In genomic region chr6:134946054-134946453, GRCm38 (mm10) we compare ENCODE assay signal across 17 mouse cellular contexts. TPM values are rescaled to one million over a fixed set of nuclear protein-coding genes. Genes with fewer than 3 reads are reported as not detected.
DNase-seq lines count a peak whose midpoint lies in the region; ATAC-seq and TF ChIP-seq lines count a peak whose summit lies in the region.
"Had no signal": no experiment of that assay in that cellular context is flagged by ENCODE, and none has a peak within 500 bp of the region (broad histone marks: within the 10 kb centered on the region; RNA-seq: fewer than 3 reads in every experiment).

No protein-coding gene starts in this region.

- H3K4me3 ChIP-seq in heart, embryonic 12.5 days, result no peak overlapping the region
- H3K4me3 ChIP-seq in liver, embryonic 13.5 days (replicated peaks), result no peak overlapping the region
- no peak overlapping the region for H3K4me3 ChIP-seq in liver, embryonic 11.5 days (ENCODE audit: low read depth, low read length)
- no peak overlapping the region for H3K4me3 ChIP-seq in ES-Bruce4 (ENCODE audit: low read depth, low read length)
- H3K4me3 ChIP-seq in embryonic fibroblast, embryonic 13.5 days (ENCODE audit: insufficient read depth, low read length), result no peak overlapping the region
- H3K4me3 ChIP-seq: limb, embryonic 12.5 days; midbrain, embryonic 13.5 days; stomach, embryonic 15.5 days had no signal

- no peaks in the 10 kb centered on the region for H3K9me3 ChIP-seq in heart, embryonic 12.5 days (replicated peaks)
- H3K9me3 ChIP-seq in liver, embryonic 13.5 days (replicated peaks), result no peaks in the 10 kb centered on the region
- H3K9me3 ChIP-seq in liver, embryonic 11.5 days (ENCODE audit: control insufficient read depth, low read length), result no peaks in the 10 kb centered on the region
- H3K9me3 ChIP-seq in ES-Bruce4 (replicated peaks; ENCODE audit: control insufficient read depth, insufficient read depth, low read length, poor library complexity, severe bottlenecking), result no peaks in the 10 kb centered on the region
- H3K9me3 ChIP-seq: G1E; limb, embryonic 12.5 days; midbrain, embryonic 13.5 days; stomach, embryonic 15.5 days had no signal

- intact Hi-C loops in heart, postnatal 36 days (cut with DNase I), result loop anchor here (1.0 to 10.0 kb wide), 4 partner anchors 14 to 521 kb away; partner anchors contain the start of gene Gpr19

- DNase-seq in heart, postnatal 36 days, result no peak
- no peak for DNase-seq in liver, embryonic 13.5 days
- DNase-seq in liver, embryonic 11.5 days (ENCODE audit: low spot score), result no peak
- no peak for DNase-seq in frontal cortex, postnatal 25 days (ENCODE audit: low spot score in 2 of 2)
- DNase-seq in layer of hippocampus, adult 18-20 months (ENCODE audit: low spot score in 2 of 2), result no peak
- DNase-seq: adrenal gland, postnatal 25 days; cerebellum, postnatal 10 days; kidney, adult 11 months; thymus, postnatal 25 days had no signal

- no peaks in the 10 kb centered on the region for H3K27me3 ChIP-seq in heart, embryonic 12.5 days (replicated peaks)
- H3K27me3 ChIP-seq in liver, embryonic 13.5 days, result no peaks in the 10 kb centered on the region
- no peaks in the 10 kb centered on the region for H3K27me3 ChIP-seq in liver, embryonic 11.5 days (replicated peaks; ENCODE audit: control insufficient read depth, insufficient read depth, low read length)
- H3K27me3 ChIP-seq in ES-Bruce4 (ENCODE audit: control insufficient read depth, insufficient read depth, low read length, poor library complexity, severe bottlenecking), result no peaks in the 10 kb centered on the region
- H3K27me3 ChIP-seq: limb, embryonic 12.5 days; midbrain, embryonic 13.5 days; stomach, embryonic 15.5 days had no signal

- no peak overlapping the region for H3K4me2 ChIP-seq in heart, embryonic 12.5 days
- no peak overlapping the region for H3K4me2 ChIP-seq in liver, embryonic 13.5 days
- no peak overlapping the region for H3K4me2 ChIP-seq in liver, embryonic 11.5 days
- H3K4me2 ChIP-seq: hindbrain, embryonic 14.5 days; limb, embryonic 12.5 days; midbrain, embryonic 13.5 days; stomach, embryonic 15.5 days had no signal

- no peak for ATAC-seq in heart, embryonic 12.5 days (ENCODE audit: insufficient number of reproducible peaks, low FRiP score)
- no peak for ATAC-seq in liver, embryonic 13.5 days (ENCODE audit: low read depth)
- no peak; the same call in 1 of the 2 replicates for ATAC-seq in liver, embryonic 11.5 days (replicated peaks; ENCODE audit: low FRiP score)
- ATAC-seq: midbrain, embryonic 13.5 days had no signal

- no peak for TF ChIP-seq EP300 in ES-Bruce4 (IDR thresholded peaks at IDR 0.05; ENCODE audit: insufficient read depth, low read depth, low read length)

- WGBS in heart, embryonic 12.5 days, result 45% methylated on average over 6 of the region's 6 CpGs
- WGBS in liver, embryonic 13.5 days (ENCODE audit: insufficient replicate concordance), result 64% methylated on average over 6 of the region's 6 CpGs
- 78% methylated on average over 6 of the region's 6 CpGs for WGBS in liver, embryonic 11.5 days

- H3K9ac ChIP-seq in heart, embryonic 12.5 days, result no peak overlapping the region
- H3K9ac ChIP-seq in liver, embryonic 13.5 days, result no peak overlapping the region
- no peak overlapping the region for H3K9ac ChIP-seq in liver, embryonic 11.5 days (ENCODE audit: low read depth, low read length)
- H3K9ac ChIP-seq in ES-Bruce4 (ENCODE audit: low read depth, poor library complexity, severe bottlenecking), result 0 out of 2 replicates have a peak overlapping the region, but pooled peaks have one; percentile 5
- H3K9ac ChIP-seq: hindbrain, embryonic 14.5 days; limb, embryonic 12.5 days; midbrain, embryonic 13.5 days; stomach, embryonic 15.5 days had no signal

- H3K4me1 ChIP-seq in heart, embryonic 12.5 days (replicated peaks), result peaks cover 41% of the 10 kb centered on the region
- peaks cover 42% of the 10 kb centered on the region for H3K4me1 ChIP-seq in liver, embryonic 13.5 days (replicated peaks)
- H3K4me1 ChIP-seq in liver, embryonic 11.5 days (replicated peaks; ENCODE audit: control insufficient read depth, insufficient read depth, low read length), result peaks cover 6% of the 10 kb centered on the region
- H3K4me1 ChIP-seq in ES-Bruce4 (ENCODE audit: control insufficient read depth, insufficient read depth, low read length), result no peaks in the 10 kb centered on the region
- peaks cover 18% of the 10 kb centered on the region for H3K4me1 ChIP-seq in embryonic fibroblast, embryonic 13.5 days (ENCODE audit: control insufficient read depth, insufficient read depth, low read length)
- H3K4me1 ChIP-seq: limb, embryonic 12.5 days; midbrain, embryonic 13.5 days; stomach, embryonic 15.5 days had no signal

- no peak for TF ChIP-seq POLR2A in ES-Bruce4 (IDR thresholded peaks at IDR 0.05; ENCODE audit: insufficient read depth, low read length)
- TF ChIP-seq POLR2A in embryonic fibroblast, embryonic 13.5 days (IDR thresholded peaks at IDR 0.05; ENCODE audit: low read depth, low read length), result no peak

- 0 out of 2 replicates have a peak overlapping the region, but pooled peaks have one; percentile 2 for H3K27ac ChIP-seq in heart, embryonic 12.5 days (ENCODE audit: poor library complexity, severe bottlenecking)
- H3K27ac ChIP-seq in liver, embryonic 13.5 days, result 0 out of 2 replicates have a peak overlapping the region, but pooled peaks have one; percentile 29
- no peak overlapping the region for H3K27ac ChIP-seq in liver, embryonic 11.5 days (ENCODE audit: low read depth, low read length)
- no peak overlapping the region for H3K27ac ChIP-seq in ES-Bruce4 (ENCODE audit: insufficient read depth, low read length)
- H3K27ac ChIP-seq in embryonic fibroblast, embryonic 13.5 days (ENCODE audit: insufficient read depth, low read length), result peak overlapping the region; percentile 28
- H3K27ac ChIP-seq: hindbrain, embryonic 14.5 days; limb, embryonic 12.5 days; midbrain, embryonic 13.5 days; stomach, embryonic 15.5 days had no signal

- H3K36me3 ChIP-seq in heart, embryonic 12.5 days, result peaks cover 18% of the 10 kb centered on the region
- H3K36me3 ChIP-seq in liver, embryonic 13.5 days, result peaks cover 72% of the 10 kb centered on the region
- H3K36me3 ChIP-seq in liver, embryonic 11.5 days (ENCODE audit: control insufficient read depth, insufficient read depth, low read length), result peaks cover 6% of the 10 kb centered on the region; the same call in 1 of the 2 replicates
- H3K36me3 ChIP-seq in ES-Bruce4 (ENCODE audit: control insufficient read depth, insufficient read depth, low read length, poor library complexity, severe bottlenecking), result no peaks in the 10 kb centered on the region

- no peak for TF ChIP-seq CTCF in ES-Bruce4 (IDR thresholded peaks at IDR 0.05; ENCODE audit: low read depth, low read length)
- no peak for TF ChIP-seq CTCF in embryonic fibroblast, embryonic 13.5 days (IDR thresholded peaks at IDR 0.05; ENCODE audit: borderline replicate concordance, insufficient read depth, low read length)

RNA-seq across cellular contexts. Expression of gene Cdkn1b, which starts 25.9 kb away (rescaled TPM):
- 16.8 and 17.4 TPM in 2 replicates for polyA plus RNA-seq in heart, embryonic 12.5 days (2016; fragmentation: Nextera tagmentation; extraction: Ambion mirVana)
- 10 to 100 TPM; 50.9 to 53.6 TPM for total RNA-seq in heart, postnatal 36 days (2021)
- 13.0 and 14.2 TPM in 2 replicates for polyA plus RNA-seq in liver, embryonic 13.5 days (2015; fragmentation: Nextera tagmentation; extraction: Ambion mirVana)
- polyA plus RNA-seq in liver, embryonic 11.5 days (2014; fragmentation: Nextera tagmentation; extraction: Ambion mirVana), result 8.9 and 9.4 TPM in 2 replicates
- 37.2 and 38.4 TPM in 2 replicates for polyA plus RNA-seq in ES-Bruce4 (2011; ENCODE audit: insufficient read depth, insufficient read length, low read depth, missing spikeins)
- polyA plus RNA-seq in embryonic fibroblast, embryonic 13.5 days (2011; ENCODE audit: insufficient read length, low read depth, missing spikeins), result 34.1 and 59.8 TPM in 2 replicates
- 10 to 100 TPM; 46.0 to 48.2 TPM for total RNA-seq in layer of hippocampus, adult 18-20 months (2021)

RNA-seq across cellular contexts. Expression of gene Apold1, which starts 35.5 kb away (rescaled TPM):
- 5.4 and 5.8 TPM in 2 replicates for polyA plus RNA-seq in heart, embryonic 12.5 days (2016; fragmentation: Nextera tagmentation; extraction: Ambion mirVana)
- 10 to 100 TPM in 1 of 2 experiments, 1 to 10 TPM in 1; 5.1 to 15.6 TPM for total RNA-seq in heart, postnatal 36 days (2021)
- polyA plus RNA-seq in liver, embryonic 13.5 days (2015; fragmentation: Nextera tagmentation; extraction: Ambion mirVana), result 2.1 and 2.2 TPM in 2 replicates
- polyA plus RNA-seq in liver, embryonic 11.5 days (2014; fragmentation: Nextera tagmentation; extraction: Ambion mirVana), result 2.5 and 2.6 TPM in 2 replicates
- 0.39 and 0.49 TPM in 2 replicates for polyA plus RNA-seq in ES-Bruce4 (2011; ENCODE audit: insufficient read depth, insufficient read length, low read depth, missing spikeins)
- 0.32 and 0.47 TPM in 2 replicates for polyA plus RNA-seq in embryonic fibroblast, embryonic 13.5 days (2011; ENCODE audit: insufficient read length, low read depth, missing spikeins)
- 1 to 10 TPM; 3.4 to 3.7 TPM for total RNA-seq in layer of hippocampus, adult 18-20 months (2021)

RNA-seq across cellular contexts. Expression of gene Gpr19, which starts 47.7 kb away (rescaled TPM):
- polyA plus RNA-seq in heart, embryonic 12.5 days (2016; fragmentation: Nextera tagmentation; extraction: Ambion mirVana), result 9.0 and 10.2 TPM in 2 replicates
- total RNA-seq in heart, postnatal 36 days (2021), result 1 to 10 TPM; 4.4 to 5.2 TPM
- polyA plus RNA-seq in liver, embryonic 13.5 days (2015; fragmentation: Nextera tagmentation; extraction: Ambion mirVana), result 5.3 and 6.0 TPM in 2 replicates
- 6.1 and 9.1 TPM in 2 replicates for polyA plus RNA-seq in liver, embryonic 11.5 days (2014; fragmentation: Nextera tagmentation; extraction: Ambion mirVana)
- polyA plus RNA-seq in ES-Bruce4 (2011; ENCODE audit: insufficient read depth, insufficient read length, low read depth, missing spikeins), result 26.3 and 26.8 TPM in 2 replicates
- 3.2 and 6.6 TPM in 2 replicates for polyA plus RNA-seq in embryonic fibroblast, embryonic 13.5 days (2011; ENCODE audit: insufficient read length, low read depth, missing spikeins)
- total RNA-seq in layer of hippocampus, adult 18-20 months (2021), result 10 to 100 TPM; 26.2 to 28.1 TPM

Comparison
In these comparisons a context has a peak if more than half of its experiments do, and no peak if none do; other contexts are left out.
1. H3K27ac ChIP-seq: peak in heart, embryonic 12.5 days (single experiment), liver, embryonic 13.5 days (single experiment) and embryonic fibroblast, embryonic 13.5 days (single experiment); none in liver, embryonic 11.5 days (single experiment) and ES-Bruce4 (single experiment).